Mouse (Mus musculus) sigmoid colon, adult 10 weeks (tissue): ENCODE results near the gene Cdk5rap3. TPM values are rescaled to one million over a fixed set of nuclear protein-coding genes. Genes with fewer than 3 reads are reported as not detected.

Source experiments
- polyA plus RNA-seq: library from polyadenylated mRNA; stranded (reverse); fragments of 350-450 nt; fragmentation: Illumina TruSeq; extraction: RNeasy Lipid Tissue Mini Kit (QIAGEN cat#74804); gene quantifications from one replicate; pipeline ENCODE4 v1.2.3, GENCODE M21; 2014; ENCODE audit warnings: low read depth, low replicate concordance

Gene Cdk5rap3
- 17.9 TPM for polyA plus RNA-seq

GRCm38 (mm10) chr11:96916044-96916884 lies at the start of gene Cdk5rap3:
Gene Cdk5rap3 (minus strand): TSS chr11:96916496.

GRCm38 (mm10) chr11:96943746-96944304 lies 27.5 kb upstream of the Cdk5rap3 start, which contains the start of gene Pnpo:
Gene Pnpo (minus strand): TSS chr11:96943986.

GRCm38 (mm10) chr11:96928088-96928487 lies 11.8 kb upstream of the Cdk5rap3 start, which contains the start of gene Prr15l:
Gene Prr15l (plus strand): TSS chr11:96928104.

Other genes with a start within 250 kb of the Cdk5rap3 start
- gene Snx11, start 138.9 kb downstream of the Cdk5rap3 start, polyA plus RNA-seq: 7.8 TPM
- gene Cbx1, start 127.4 kb downstream of the Cdk5rap3 start, polyA plus RNA-seq: 75.9 TPM
- 35.3 TPM for gene Nfe2l1, start 86.5 kb downstream of the Cdk5rap3 start, polyA plus RNA-seq
- 7.0 TPM for gene Copz2, start 66.6 kb downstream of the Cdk5rap3 start, polyA plus RNA-seq
- 77.5 TPM for gene Prr15l, start 11.6 kb upstream of the Cdk5rap3 start, polyA plus RNA-seq
- gene Pnpo, start 27.5 kb upstream of the Cdk5rap3 start, polyA plus RNA-seq: 13.9 TPM
- gene Sp2, start 66.5 kb upstream of the Cdk5rap3 start, polyA plus RNA-seq: 4.5 TPM
- not detected for gene Sp6, start 96.9 kb upstream of the Cdk5rap3 start, polyA plus RNA-seq
- gene Scrn2, start 113.4 kb upstream of the Cdk5rap3 start, polyA plus RNA-seq: not detected
- not detected for gene Lrrc46, start 124.9 kb upstream of the Cdk5rap3 start, polyA plus RNA-seq
- 10.6 TPM for gene Mrpl10, start 125.1 kb upstream of the Cdk5rap3 start, polyA plus RNA-seq
- 1.5 TPM for gene Osbpl7, start 134.1 kb upstream of the Cdk5rap3 start, polyA plus RNA-seq
- not detected for gene Tbx21, start 198.8 kb upstream of the Cdk5rap3 start, polyA plus RNA-seq
- gene Tbkbp1, start 235.0 kb upstream of the Cdk5rap3 start, polyA plus RNA-seq: 0.32 TPM